Mouse (Mus musculus): ENCODE data around the gene Sorl1. TPM values are rescaled to one million over a fixed set of nuclear protein-coding genes. Genes with fewer than 3 reads are reported as not detected.

The Sorl1 gene
- polyA plus RNA-seq, 1 experiment from 2014 or later: 1.0 TPM

DNA sequence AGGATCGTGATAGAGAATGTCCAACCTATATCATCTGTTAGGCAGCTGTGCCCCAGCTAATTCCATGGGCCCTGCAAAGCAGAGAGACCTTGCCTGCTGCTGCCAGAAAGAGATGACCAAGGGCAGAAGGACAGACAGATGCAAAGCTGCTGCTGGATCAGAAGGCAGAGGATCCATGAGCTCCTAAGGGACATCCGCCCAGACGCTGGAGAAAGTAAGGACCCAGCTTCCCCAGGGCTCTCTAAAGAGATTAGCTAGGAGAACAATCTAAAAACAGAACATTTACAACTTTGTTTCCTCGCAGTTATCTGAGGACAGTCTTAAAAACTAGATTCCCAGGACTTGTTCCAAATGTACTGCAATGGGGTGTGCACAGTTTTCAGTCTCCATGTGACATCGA lies 131.3 kb downstream of the Sorl1 start:
- WGBS (ENCODE audit: insufficient replicate concordance): 65% methylated on average over 5 of the region's 5 CpGs
- Histone ChIP-seq H3K4me2 (no peak overlapping the region), H3K27ac (no peak overlapping the region), H3K27me3 (no peaks in the 10 kb centered on the region), H3K4me1 (replicated peaks) (no peaks in the 10 kb centered on the region), H3K4me3 (replicated peaks) (no peak overlapping the region), H3K36me3 (no peaks in the 10 kb centered on the region), H3K9me3 (replicated peaks) (no peaks in the 10 kb centered on the region), H3K9ac (no peak overlapping the region)
- DNase-seq: no peak
- no peak for ATAC-seq (ENCODE audit: low read depth)

DNA sequence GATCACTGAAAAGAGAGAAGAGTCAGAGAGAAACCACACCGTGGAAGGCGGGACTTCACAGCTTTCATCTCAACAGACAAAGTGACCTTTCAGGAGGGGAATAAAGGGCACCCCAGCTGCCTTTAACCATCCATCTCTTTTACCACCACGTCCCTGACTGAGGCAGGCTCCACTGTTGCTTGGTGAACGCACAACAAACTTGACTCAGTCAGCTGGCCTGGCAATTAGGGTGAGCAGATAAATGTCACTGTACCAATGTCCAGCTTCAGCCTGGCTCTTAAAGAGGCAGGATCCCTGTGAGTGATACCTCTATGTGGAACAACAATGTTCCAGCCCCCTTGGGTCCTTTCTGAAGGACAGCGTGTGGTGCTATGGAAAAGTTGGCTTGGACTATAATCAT lies 138.5 kb downstream of the Sorl1 start:
- H3K4me3 ChIP-seq (replicated peaks): no peak overlapping the region
- no peaks in the 10 kb centered on the region for H3K27me3 ChIP-seq
- no peak overlapping the region for H3K4me2 ChIP-seq
- H3K27ac ChIP-seq: no peak overlapping the region
- no peak for DNase-seq
- no peaks in the 10 kb centered on the region for H3K9me3 ChIP-seq (replicated peaks)
- 63% methylated on average over 5 of the region's 5 CpGs for WGBS (ENCODE audit: insufficient replicate concordance)
- H3K9ac ChIP-seq: no peak overlapping the region
- no peak for ATAC-seq (ENCODE audit: low read depth)
- no peaks in the 10 kb centered on the region for H3K36me3 ChIP-seq
- H3K4me1 ChIP-seq (replicated peaks): no peaks in the 10 kb centered on the region

DNA sequence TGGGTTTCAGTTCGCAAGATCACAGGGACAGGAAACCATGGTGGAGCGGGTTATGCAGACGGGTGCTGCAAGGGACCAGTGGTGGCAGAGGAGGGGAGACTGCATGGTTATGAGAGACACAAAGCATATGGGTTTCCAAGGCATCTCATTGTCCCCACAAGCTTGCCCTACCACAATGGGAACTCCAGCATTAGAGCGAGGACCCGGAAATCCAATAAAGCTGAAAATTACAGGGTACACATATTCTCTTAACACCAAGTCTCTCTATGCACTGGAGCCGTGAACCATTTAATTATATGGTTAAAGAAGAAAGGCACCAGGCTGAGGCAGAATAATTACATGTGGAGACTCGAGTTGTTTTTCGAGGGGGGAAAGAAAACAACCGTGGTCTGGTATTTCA lies 139.0 kb downstream of the Sorl1 start:
- H3K27ac ChIP-seq: no peak overlapping the region
- no peaks in the 10 kb centered on the region for H3K4me1 ChIP-seq (replicated peaks)
- no peak for DNase-seq
- no peaks in the 10 kb centered on the region for H3K27me3 ChIP-seq
- ATAC-seq (ENCODE audit: low read depth): no peak
- no peak overlapping the region for H3K9ac ChIP-seq
- no peaks in the 10 kb centered on the region for H3K9me3 ChIP-seq (replicated peaks)
- no peak overlapping the region for H3K4me3 ChIP-seq (replicated peaks)
- H3K36me3 ChIP-seq: no peaks in the 10 kb centered on the region
- H3K4me2 ChIP-seq: no peak overlapping the region
- WGBS (ENCODE audit: insufficient replicate concordance): 63% methylated on average over 9 of the region's 9 CpGs

DNA sequence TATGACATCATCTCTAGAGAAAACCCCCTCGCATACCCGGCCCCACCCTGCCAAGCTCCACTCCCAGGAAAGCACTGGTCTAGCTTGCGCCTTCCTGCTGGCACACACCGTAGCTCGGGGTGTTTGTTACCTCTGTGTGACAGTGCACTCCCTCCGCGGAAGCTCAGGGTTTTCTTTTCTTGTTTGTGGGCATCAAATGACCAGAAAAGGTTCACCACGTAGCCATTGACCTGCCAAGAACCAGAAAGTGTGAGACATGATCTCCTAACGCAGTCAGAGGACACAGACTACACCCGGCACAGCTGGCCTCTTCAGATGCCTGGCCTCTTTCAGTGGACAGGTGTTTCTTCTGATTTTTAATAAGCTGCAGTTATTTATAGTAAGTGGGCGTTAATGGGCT lies 139.8 kb downstream of the Sorl1 start:
- no peaks in the 10 kb centered on the region for H3K4me1 ChIP-seq (replicated peaks)
- WGBS (ENCODE audit: insufficient replicate concordance): 72% methylated on average over 11 of the region's 11 CpGs

DNA sequence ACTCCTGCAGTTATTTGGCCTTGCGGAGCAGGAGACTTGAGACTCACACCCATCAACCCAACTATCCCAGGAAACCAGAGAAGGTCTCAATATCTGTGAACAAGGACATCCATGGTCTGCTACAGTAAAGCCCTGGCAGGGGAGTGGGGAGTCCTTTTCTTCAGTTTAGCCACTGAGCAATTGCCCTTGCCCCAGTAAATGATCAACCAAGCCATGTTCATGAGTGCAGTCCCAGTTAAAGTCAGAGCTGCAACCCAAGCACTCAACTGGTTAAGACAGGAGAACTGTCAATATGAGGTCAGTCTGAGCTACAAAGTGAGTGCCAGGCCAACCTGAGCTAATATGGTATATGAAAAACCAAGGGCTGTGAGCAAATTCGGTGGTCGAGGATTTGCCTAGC lies 140.8 kb downstream of the Sorl1 start:
- DNase-seq (no peak), ATAC-seq (ENCODE audit: low read depth) (no peak)
- Histone ChIP-seq H3K27ac (no peak overlapping the region), H3K27me3 (no peaks in the 10 kb centered on the region), H3K36me3 (no peaks in the 10 kb centered on the region), H3K4me2 (no peak overlapping the region), H3K9me3 (replicated peaks) (no peaks in the 10 kb centered on the region), H3K4me1 (replicated peaks) (no peaks in the 10 kb centered on the region), H3K9ac (no peak overlapping the region), H3K4me3 (replicated peaks) (no peak overlapping the region)
- WGBS (ENCODE audit: insufficient replicate concordance): 63% methylated on average over 3 of the region's 3 CpGs

More for the DNA sequence above, 139.8 kb downstream of the Sorl1 start:
- Histone ChIP-seq H3K36me3 (no peaks in the 10 kb centered on the region), H3K9me3 (replicated peaks) (no peaks in the 10 kb centered on the region), H3K4me3 (replicated peaks) (no peak overlapping the region), H3K27ac (no peak overlapping the region), H3K27me3 (no peaks in the 10 kb centered on the region), H3K9ac (no peak overlapping the region), H3K4me2 (no peak overlapping the region)
- DNase-seq (no peak), ATAC-seq (ENCODE audit: low read depth) (no peak)

DNA sequence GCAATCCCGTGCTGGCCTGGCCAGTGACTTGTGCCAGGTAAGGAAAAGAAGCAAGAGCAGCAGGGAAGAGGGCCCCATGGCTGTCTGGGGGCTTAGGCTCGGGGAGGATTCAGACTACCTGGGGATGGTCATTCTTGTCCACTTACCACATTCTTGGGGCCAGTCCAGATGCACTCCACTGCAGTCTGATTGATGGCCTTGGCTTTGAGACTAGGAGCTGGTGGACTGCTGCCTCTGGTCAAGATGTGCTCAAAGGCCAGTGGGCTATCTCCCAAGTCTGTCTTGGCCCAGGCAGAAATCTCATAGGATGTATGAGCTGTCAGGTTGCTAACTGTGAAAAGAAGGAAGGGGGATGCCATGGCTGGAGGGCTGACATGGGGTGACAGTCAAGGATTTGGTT lies 141.3 kb downstream of the Sorl1 start:
- Histone ChIP-seq H3K36me3 (no peaks in the 10 kb centered on the region), H3K4me2 (no peak overlapping the region), H3K9me3 (replicated peaks) (no peaks in the 10 kb centered on the region), H3K4me3 (replicated peaks) (no peak overlapping the region), H3K27ac (no peak overlapping the region), H3K4me1 (replicated peaks) (no peaks in the 10 kb centered on the region), H3K9ac (no peak overlapping the region), H3K27me3 (no peaks in the 10 kb centered on the region)
- DNase-seq (no peak), ATAC-seq (ENCODE audit: low read depth) (no peak)
- 43% methylated on average over 2 of the region's 2 CpGs for WGBS (ENCODE audit: insufficient replicate concordance)

DNA sequence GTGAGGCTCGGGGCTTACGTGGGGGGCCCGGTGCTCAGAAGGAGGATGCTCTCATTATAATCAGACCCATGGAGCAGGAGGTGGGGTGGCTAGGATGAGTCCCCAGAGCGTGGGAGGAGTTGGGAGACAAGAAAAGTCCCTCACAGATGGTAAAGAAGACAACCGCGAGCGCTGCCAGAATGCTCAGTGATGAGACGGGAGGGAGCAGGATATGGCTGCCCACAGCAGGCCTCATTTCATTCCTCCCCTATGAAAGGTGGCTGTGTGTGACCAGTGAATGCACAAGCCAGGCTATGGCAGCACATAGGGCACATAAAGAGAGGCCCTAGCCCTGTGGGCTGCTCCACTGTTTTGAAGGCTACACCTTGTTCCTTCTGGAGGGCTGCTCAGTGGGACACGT lies 142.1 kb downstream of the Sorl1 start:
- no peak for DNase-seq
- Histone ChIP-seq H3K36me3 (no peaks in the 10 kb centered on the region), H3K4me3 (replicated peaks) (no peak overlapping the region), H3K27ac (no peak overlapping the region), H3K9me3 (replicated peaks) (0 out of 2 replicates have a peak, but pooled peaks cover 6% of the 10 kb centered on the region), H3K4me2 (no peak overlapping the region), H3K9ac (no peak overlapping the region), H3K27me3 (no peaks in the 10 kb centered on the region), H3K4me1 (replicated peaks) (no peaks in the 10 kb centered on the region)
- 81% methylated on average over 9 of the region's 9 CpGs for WGBS (ENCODE audit: insufficient replicate concordance)
- ATAC-seq (ENCODE audit: low read depth): no peak

DNA sequence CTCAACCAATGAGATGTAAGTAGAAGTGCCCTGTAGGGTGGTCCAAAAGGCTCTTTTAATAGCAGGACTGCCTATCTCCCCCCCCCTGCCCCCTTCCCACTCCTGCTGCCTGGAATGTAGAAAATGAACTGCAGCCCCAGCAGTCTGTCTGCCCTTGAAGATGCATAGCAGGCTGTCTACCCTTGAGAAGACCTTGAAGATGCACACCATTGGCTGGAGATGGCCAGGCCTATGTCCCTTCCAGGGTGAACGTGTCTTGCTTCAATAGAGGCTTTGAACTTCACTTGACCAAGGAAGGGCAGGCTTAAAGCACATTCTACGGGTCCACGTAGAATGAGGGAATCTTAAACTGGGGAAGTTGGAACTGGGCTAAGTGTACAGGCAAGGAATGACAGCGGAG lies 142.8 kb downstream of the Sorl1 start:
- DNase-seq: no peak
- no peak for ATAC-seq (ENCODE audit: low read depth)
- no peaks in the 10 kb centered on the region for H3K4me1 ChIP-seq (replicated peaks)
- no peak overlapping the region for H3K4me2 ChIP-seq
- no peaks in the 10 kb centered on the region for H3K27me3 ChIP-seq
- no peak overlapping the region for H3K27ac ChIP-seq
- H3K9me3 ChIP-seq (replicated peaks): 0 out of 2 replicates have a peak, but pooled peaks cover 6% of the 10 kb centered on the region
- H3K36me3 ChIP-seq: no peaks in the 10 kb centered on the region
- no peak overlapping the region for H3K9ac ChIP-seq
- H3K4me3 ChIP-seq (replicated peaks): no peak overlapping the region
- 67% methylated on average over 4 of the region's 4 CpGs for WGBS (ENCODE audit: insufficient replicate concordance)

DNA sequence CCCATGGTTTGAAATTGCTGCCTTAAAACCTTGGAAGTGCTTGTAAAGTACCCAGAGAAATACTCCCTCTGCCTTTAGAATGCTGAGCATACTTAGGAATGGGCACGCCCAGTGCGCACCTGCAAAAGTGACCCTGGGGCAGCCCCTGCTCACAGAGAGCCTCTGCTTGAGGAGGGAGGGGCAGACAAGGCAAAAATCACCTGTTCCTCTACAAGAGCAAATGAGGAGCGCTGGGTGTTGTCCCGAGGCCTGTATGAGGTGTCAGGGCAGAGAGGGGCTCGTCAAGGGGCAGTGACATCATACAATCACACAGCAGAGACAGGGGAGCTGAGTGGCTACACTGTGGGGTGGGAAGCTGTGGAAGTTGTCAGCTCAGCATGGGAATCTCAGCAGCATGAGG lies 143.3 kb downstream of the Sorl1 start:
- no peaks in the 10 kb centered on the region for H3K36me3 ChIP-seq
- H3K4me1 ChIP-seq (replicated peaks): no peaks in the 10 kb centered on the region
- 0 out of 2 replicates have a peak, but pooled peaks cover 6% of the 10 kb centered on the region for H3K9me3 ChIP-seq (replicated peaks)
- ATAC-seq (ENCODE audit: low read depth) (no peak), DNase-seq (no peak)
- no peak overlapping the region for H3K9ac ChIP-seq
- H3K27ac ChIP-seq: no peak overlapping the region
- WGBS (ENCODE audit: insufficient replicate concordance): 67% methylated on average over 5 of the region's 5 CpGs
- H3K4me2 ChIP-seq: no peak overlapping the region
- H3K4me3 ChIP-seq (replicated peaks): no peak overlapping the region
- no peaks in the 10 kb centered on the region for H3K27me3 ChIP-seq

DNA sequence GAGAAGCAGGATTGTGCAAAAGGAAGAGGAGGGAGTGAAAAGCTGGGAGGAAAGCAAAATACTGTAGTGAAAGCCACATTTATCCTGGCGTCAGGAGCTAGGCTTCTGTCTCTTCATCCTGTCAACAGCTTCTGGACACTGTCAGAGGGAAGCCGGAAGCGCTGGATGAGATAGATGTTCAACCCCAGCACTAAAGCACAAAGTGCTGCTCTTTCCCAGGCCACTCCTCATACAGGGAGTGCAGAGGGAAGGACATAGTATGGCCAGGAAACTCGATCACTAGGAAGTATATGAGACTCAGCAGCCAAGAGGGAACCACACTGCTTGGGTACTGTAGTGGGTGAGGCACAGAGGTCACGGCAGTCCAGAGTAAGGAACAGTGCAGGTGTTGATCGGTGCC lies 145.7 kb downstream of the Sorl1 start:
- DNase-seq (no peak), ATAC-seq (ENCODE audit: low read depth) (no peak)
- no peaks in the 10 kb centered on the region for H3K4me1 ChIP-seq (replicated peaks)
- H3K27me3 ChIP-seq: no peaks in the 10 kb centered on the region
- H3K9ac ChIP-seq: no peak overlapping the region
- 0 out of 2 replicates have a peak, but pooled peaks cover 6% of the 10 kb centered on the region for H3K9me3 ChIP-seq (replicated peaks)
- no peaks in the 10 kb centered on the region for H3K36me3 ChIP-seq
- H3K4me2 ChIP-seq: no peak overlapping the region
- WGBS (ENCODE audit: insufficient replicate concordance): 70% methylated on average over 6 of the region's 6 CpGs
- H3K4me3 ChIP-seq (replicated peaks): no peak overlapping the region
- H3K27ac ChIP-seq: no peak overlapping the region

DNA sequence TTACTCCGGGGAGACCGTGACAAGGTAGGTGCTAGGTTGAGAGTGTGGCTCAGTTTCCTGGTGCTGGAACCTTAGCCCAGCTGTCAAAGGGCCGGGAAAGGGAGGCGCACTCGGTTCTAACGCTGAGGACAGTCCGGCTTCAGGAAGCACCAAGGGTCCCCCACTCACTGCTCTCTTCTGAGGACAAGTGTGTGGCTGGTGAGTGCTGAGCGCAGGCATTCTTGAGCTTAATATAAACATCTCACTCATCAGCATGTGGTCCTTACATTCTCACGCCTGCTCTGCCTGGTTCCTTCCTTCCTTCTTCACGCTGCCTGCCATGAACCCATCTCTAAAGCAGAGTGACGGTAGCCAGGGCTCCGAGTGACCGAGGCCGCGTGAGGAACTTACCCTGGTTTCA lies 148.1 kb downstream of the Sorl1 start:
- H3K27ac ChIP-seq: no peak overlapping the region
- no peaks in the 10 kb centered on the region for H3K27me3 ChIP-seq
- H3K4me1 ChIP-seq (replicated peaks): no peaks in the 10 kb centered on the region
- no peak for DNase-seq
- 71% methylated on average over 15 of the region's 15 CpGs for WGBS (ENCODE audit: insufficient replicate concordance)
- H3K4me2 ChIP-seq: no peak overlapping the region
- ATAC-seq (ENCODE audit: low read depth): no peak
- 0 out of 2 replicates have a peak, but pooled peaks cover 6% of the 10 kb centered on the region for H3K9me3 ChIP-seq (replicated peaks)
- no peak overlapping the region for H3K9ac ChIP-seq
- H3K36me3 ChIP-seq: no peaks in the 10 kb centered on the region
- H3K4me3 ChIP-seq (replicated peaks): no peak overlapping the region

DNA sequence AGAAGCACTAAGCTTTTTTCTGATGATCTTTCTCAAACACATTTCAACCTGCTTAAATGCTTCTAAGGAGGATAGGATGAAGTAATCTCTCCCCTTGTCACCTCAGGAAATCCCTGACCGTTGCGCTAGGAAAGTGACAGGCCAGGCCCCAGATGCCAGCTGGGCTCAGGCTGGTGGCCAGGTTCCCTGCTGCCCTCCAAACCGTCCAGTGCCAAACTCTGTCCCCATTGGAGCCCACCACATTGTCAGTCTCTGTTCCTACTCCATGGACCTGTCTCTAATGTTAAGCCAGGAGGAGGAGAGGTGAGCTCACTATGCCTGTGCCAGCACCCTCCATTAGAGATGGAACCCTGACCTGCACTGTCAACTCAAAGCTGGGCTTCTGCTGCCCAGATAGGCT lies 149.4 kb downstream of the Sorl1 start:
- Histone ChIP-seq H3K27me3 (no peaks in the 10 kb centered on the region), H3K27ac (no peak overlapping the region), H3K4me3 (replicated peaks) (no peak overlapping the region), H3K9ac (no peak overlapping the region), H3K4me2 (no peak overlapping the region), H3K4me1 (replicated peaks) (no peaks in the 10 kb centered on the region), H3K9me3 (replicated peaks) (0 out of 2 replicates have a peak, but pooled peaks cover 6% of the 10 kb centered on the region), H3K36me3 (no peaks in the 10 kb centered on the region)
- ATAC-seq (ENCODE audit: low read depth) (no peak), DNase-seq (no peak)
- 65% methylated on average over 3 of the region's 3 CpGs for WGBS (ENCODE audit: insufficient replicate concordance)
